Mouse (Mus musculus) midbrain, embryonic 16.5 days (tissue): Measurements from ENCODE around the gene Tbx20. TPM values are rescaled to one million over a fixed set of nuclear protein-coding genes. Genes with fewer than 3 reads are reported as not detected.
A peak's percentile ranks its signal among the peaks of the same experiment; 100 is the strongest.

ENCODE experiments used
- ATAC-seq: fragments of 200-750 bp; cut with Nextera tagmentation; 2 replicates; pipeline ENCODE4 v1.8.0; 2017; ENCODE audit warnings: moderate TSS enrichment
- H3K27ac ChIP-seq: fragments of 300-500 bp; sonication (generic); 2 replicates; pipeline ENCODE4 v1.5.1; 2014; ENCODE audit warnings: mild to moderate bottlenecking, low read length, mixed read lengths
- H3K27me3 ChIP-seq: fragments of 300-500 bp; sonication (generic); 2 replicates; pipeline ENCODE4 v1.6.1; 2014; ENCODE audit warnings: low read depth, low read length, mixed read lengths; ENCODE audit not compliant: control insufficient read depth, insufficient read depth
- H3K36me3 ChIP-seq: fragments of 300-500 bp; sonication (generic); 2 replicates; pipeline ENCODE4 v1.6.1; 2014; ENCODE audit warnings: mild to moderate bottlenecking, low read length, moderate library complexity, mixed read lengths; ENCODE audit not compliant: control insufficient read depth, insufficient read depth
- H3K4me1 ChIP-seq: fragments of 300-500 bp; sonication (generic); 2 replicates; pipeline ENCODE4 v1.6.1; 2014; ENCODE audit warnings: mild to moderate bottlenecking, low read length, mixed read lengths; ENCODE audit not compliant: control insufficient read depth, insufficient read depth
- H3K4me2 ChIP-seq: fragments of 300-500 bp; sonication (generic); 2 replicates; pipeline ENCODE4 v1.6.1; 2014; ENCODE audit warnings: mild to moderate bottlenecking, low read length, mixed read lengths
- H3K4me3 ChIP-seq: fragments of 300-500 bp; sonication (generic); 2 replicates; pipeline ENCODE4 v1.5.1; 2014; ENCODE audit warnings: low read depth, mild to moderate bottlenecking, low read length, moderate library complexity, mixed read lengths
- H3K9ac ChIP-seq: fragments of 300-500 bp; sonication (generic); 2 replicates; pipeline ENCODE4 v1.6.1; 2014; ENCODE audit warnings: low read depth, low read length, mixed read lengths
- H3K9me3 ChIP-seq: fragments of 300-500 bp; sonication (generic); replicated peaks from 2 replicates; pipeline ENCODE4 v1.6.1; 2014; ENCODE audit warnings: mild to moderate bottlenecking, low read length, mixed read lengths; ENCODE audit not compliant: control insufficient read depth, poor library complexity, severe bottlenecking
- WGBS: fragments of 180-500 bp; shearing (Covaris S2); extraction: QIAGEN DNeasy Blood & Tissue Kit; methylation state at CpG from one replicate; pipeline ENCODE4 v1.1.7; 2014; 5-methylcytosine and 5-hydroxymethylcytosine counted together
- polyA plus RNA-seq: library from polyadenylated mRNA; unstranded; fragments of >200 nt; fragmentation: Nextera tagmentation; extraction: Ambion mirVana; gene quantifications from 2 replicates; pipeline ENCODE4 v1.2.1, GENCODE M21; 2015

The Tbx20 gene
- polyA plus RNA-seq, 1 experiment from 2014 or later, result 0.30 TPM

GRCm38 (mm10) chr9:24696405-24696778 lies 77.7 kb downstream of the Tbx20 start:
- ATAC-seq, result peak; percentile 57
- H3K9me3 ChIP-seq, result no peaks in the 10 kb centered on the region
- peak overlapping the region; percentile 56 for H3K9ac ChIP-seq
- no peaks in the 10 kb centered on the region for H3K27me3 ChIP-seq
- peak overlapping the region; percentile 51 for H3K4me3 ChIP-seq
- H3K27ac ChIP-seq, result no peak overlapping the region
- H3K36me3 ChIP-seq, result no peaks in the 10 kb centered on the region
- H3K4me2 ChIP-seq, result peak overlapping the region; percentile 92
- H3K4me1 ChIP-seq, result peaks cover 4% of the 10 kb centered on the region
- WGBS, result 19% methylated on average over 9 of the region's 9 CpGs

- H3K9me3 ChIP-seq, result no peaks in the 10 kb centered on the region
- peaks cover 4% of the 10 kb centered on the region for H3K4me1 ChIP-seq
- no peaks in the 10 kb centered on the region for H3K36me3 ChIP-seq
- peak within 1 kb of the TSS; percentile 92 for H3K4me2 ChIP-seq
- under 1% methylated on average over 45 of the region's 45 CpGs for WGBS
- H3K27me3 ChIP-seq, result no peaks in the 10 kb centered on the region
- H3K27ac ChIP-seq, result no peak within 1 kb of the TSS
- peak within 1 kb of the TSS; percentile 56 for H3K9ac ChIP-seq
- peak; percentile 97 for ATAC-seq
- peak within 1 kb of the TSS; percentile 51 for H3K4me3 ChIP-seq
These were observed 78.3 kb downstream of the Tbx20 start, which contains the start of gene Dpy19l2 for GRCm38 (mm10) chr9:24695700-24696404. Gene Dpy19l2 (minus strand): TSS chr9:24696293.

Other genes with a start within 250 kb of the Tbx20 start
- not detected in 2 replicates for gene Cypt4, start 149.1 kb downstream of the Tbx20 start, polyA plus RNA-seq
- gene Dpy19l2, start 78.0 kb downstream of the Tbx20 start, polyA plus RNA-seq, result 0.39 and 0.70 TPM in 2 replicates